Mouse (Mus musculus): ENCODE measurements around the gene Dnah7c. TPM values are rescaled to one million over a fixed set of nuclear protein-coding genes. Genes with fewer than 3 reads are reported as not detected.
"Not testable (repeated sequence)": the region's sequence is repeated elsewhere in the genome, so short reads cannot be mapped to it uniquely, and the experiment has no call there.

Dnah7c gene
- polyA plus RNA-seq, 1 experiment from 2014 or later, result 0.18 TPM

GRCm38 (mm10) chr1:46782227-46782626, 356.8 kb downstream of the Dnah7c start:
- 88% methylated on average over 4 of the region's 4 CpGs for WGBS

GRCm38 (mm10) chr1:46805074-46805473, 379.7 kb downstream of the Dnah7c start:
- Histone ChIP-seq H3K27ac (ENCODE audit: low read depth, low read length) (no peak overlapping the region), H3K36me3 (ENCODE audit: control insufficient read depth, insufficient read depth, low read length) (no peaks in the 10 kb centered on the region), H3K4me3 (ENCODE audit: low read depth, low read length) (no peak overlapping the region), H3K4me2 (no peak overlapping the region), H3K27me3 (ENCODE audit: control insufficient read depth, insufficient read depth, low read length) (no peaks in the 10 kb centered on the region), H3K9ac (ENCODE audit: low read length) (no peak overlapping the region), H3K4me1 (ENCODE audit: control insufficient read depth, insufficient read depth, low read length) (no peaks in the 10 kb centered on the region), H3K9me3 (ENCODE audit: control insufficient read depth, low read length) (no peaks in the 10 kb centered on the region)
- DNase-seq (ENCODE audit: low spot score, missing footprints) (no peak), ATAC-seq (ENCODE audit: low FRiP score) (peak; percentile 35; the same call in 1 of the 2 replicates)
- 76% methylated on average over 1 of the region's 1 CpGs for WGBS

More at GRCm38 (mm10) chr1:46782227-46782626, 356.8 kb downstream of the Dnah7c start:
- H3K4me2 ChIP-seq; H3K27ac ChIP-seq (ENCODE audit: low read depth, low read length); H3K9me3 ChIP-seq (ENCODE audit: control insufficient read depth, low read length); ATAC-seq (ENCODE audit: low FRiP score); DNase-seq (ENCODE audit: low spot score, missing footprints); H3K9ac ChIP-seq (ENCODE audit: low read length); H3K4me3 ChIP-seq (ENCODE audit: low read depth, low read length); H3K36me3 ChIP-seq (ENCODE audit: control insufficient read depth, insufficient read depth, low read length); H3K27me3 ChIP-seq (ENCODE audit: control insufficient read depth, insufficient read depth, low read length); H3K4me1 ChIP-seq (ENCODE audit: control insufficient read depth, insufficient read depth, low read length): not testable (repeated sequence)

- H3K4me2 ChIP-seq; H3K4me3 ChIP-seq (ENCODE audit: low read depth, low read length); H3K9ac ChIP-seq (ENCODE audit: low read length); H3K36me3 ChIP-seq (ENCODE audit: control insufficient read depth, insufficient read depth, low read length); H3K9me3 ChIP-seq (ENCODE audit: control insufficient read depth, low read length); H3K27ac ChIP-seq (ENCODE audit: low read depth, low read length); H3K27me3 ChIP-seq (ENCODE audit: control insufficient read depth, insufficient read depth, low read length); ATAC-seq (ENCODE audit: low FRiP score); H3K4me1 ChIP-seq (ENCODE audit: control insufficient read depth, insufficient read depth, low read length): not testable (repeated sequence)
- 90% methylated on average over 4 of the region's 4 CpGs for WGBS
- DNase-seq (ENCODE audit: low spot score, missing footprints), result peak; percentile 41
Observed at GRCm38 (mm10) chr1:46808630-46809029, 383.2 kb downstream of the Dnah7c start.

- DNase-seq (ENCODE audit: low spot score, missing footprints) (peak; percentile 21), ATAC-seq (ENCODE audit: low FRiP score) (no peak)
- Histone ChIP-seq H3K27ac (ENCODE audit: low read depth, low read length) (no peak overlapping the region), H3K9ac (ENCODE audit: low read length) (no peak overlapping the region), H3K36me3 (ENCODE audit: control insufficient read depth, insufficient read depth, low read length) (peaks cover 11% of the 10 kb centered on the region), H3K4me1 (ENCODE audit: control insufficient read depth, insufficient read depth, low read length) (no peaks in the 10 kb centered on the region), H3K9me3 (ENCODE audit: control insufficient read depth, low read length) (no peaks in the 10 kb centered on the region), H3K4me2 (no peak overlapping the region), H3K27me3 (ENCODE audit: control insufficient read depth, insufficient read depth, low read length) (no peaks in the 10 kb centered on the region), H3K4me3 (ENCODE audit: low read depth, low read length) (no peak overlapping the region)
- 96% methylated on average over 5 of the region's 5 CpGs for WGBS
Observed at GRCm38 (mm10) chr1:46817934-46818333, 392.5 kb downstream of the Dnah7c start.

GRCm38 (mm10) chr1:46822256-46822972, 397.0 kb downstream of the Dnah7c start:
- Histone ChIP-seq H3K4me3 (ENCODE audit: low read depth, low read length) (no peak overlapping the region), H3K27me3 (ENCODE audit: control insufficient read depth, insufficient read depth, low read length) (no peaks in the 10 kb centered on the region), H3K27ac (ENCODE audit: low read depth, low read length) (no peak overlapping the region), H3K4me2 (no peak overlapping the region), H3K4me1 (ENCODE audit: control insufficient read depth, insufficient read depth, low read length) (no peaks in the 10 kb centered on the region), H3K9me3 (ENCODE audit: control insufficient read depth, low read length) (no peaks in the 10 kb centered on the region), H3K36me3 (ENCODE audit: control insufficient read depth, insufficient read depth, low read length) (peaks cover 11% of the 10 kb centered on the region), H3K9ac (ENCODE audit: low read length) (no peak overlapping the region)
- no peak for DNase-seq (ENCODE audit: low spot score, missing footprints)
- no peak for ATAC-seq (ENCODE audit: low FRiP score)
- 88% methylated on average over 4 of the region's 4 CpGs for WGBS

- Histone ChIP-seq H3K4me2 (no peak overlapping the region), H3K4me3 (ENCODE audit: low read depth, low read length) (no peak overlapping the region), H3K27me3 (ENCODE audit: control insufficient read depth, insufficient read depth, low read length) (no peaks in the 10 kb centered on the region), H3K4me1 (ENCODE audit: control insufficient read depth, insufficient read depth, low read length) (no peaks in the 10 kb centered on the region), H3K27ac (ENCODE audit: low read depth, low read length) (no peak overlapping the region), H3K9me3 (ENCODE audit: control insufficient read depth, low read length) (no peaks in the 10 kb centered on the region), H3K9ac (ENCODE audit: low read length) (no peak overlapping the region), H3K36me3 (ENCODE audit: control insufficient read depth, insufficient read depth, low read length) (peaks cover 5% of the 10 kb centered on the region)
- WGBS, result 70% methylated on average over 2 of the region's 2 CpGs
- DNase-seq (ENCODE audit: low spot score, missing footprints) (no peak), ATAC-seq (ENCODE audit: low FRiP score) (no peak)
Observed at GRCm38 (mm10) chr1:46830066-46830843, 404.9 kb downstream of the Dnah7c start.

- Histone ChIP-seq H3K27me3 (ENCODE audit: control insufficient read depth, insufficient read depth, low read length) (no peaks in the 10 kb centered on the region), H3K36me3 (ENCODE audit: control insufficient read depth, insufficient read depth, low read length) (peaks cover 9% of the 10 kb centered on the region), H3K27ac (ENCODE audit: low read depth, low read length) (no peak overlapping the region), H3K9me3 (ENCODE audit: control insufficient read depth, low read length) (no peaks in the 10 kb centered on the region), H3K4me3 (ENCODE audit: low read depth, low read length) (no peak overlapping the region), H3K4me2 (no peak overlapping the region), H3K4me1 (ENCODE audit: control insufficient read depth, insufficient read depth, low read length) (no peaks in the 10 kb centered on the region), H3K9ac (ENCODE audit: low read length) (no peak overlapping the region)
- DNase-seq (ENCODE audit: low spot score, missing footprints), result no peak
- no peak for ATAC-seq (ENCODE audit: low FRiP score)
- 96% methylated on average over 5 of the region's 5 CpGs for WGBS
Observed at GRCm38 (mm10) chr1:46831927-46832326, 406.5 kb downstream of the Dnah7c start.

- WGBS, result 78% methylated on average over 4 of the region's 4 CpGs
- ATAC-seq (ENCODE audit: low FRiP score) (no peak), DNase-seq (ENCODE audit: low spot score, missing footprints) (peak; percentile 37)
- Histone ChIP-seq H3K4me1 (ENCODE audit: control insufficient read depth, insufficient read depth, low read length) (0 out of 2 replicates have a peak, but pooled peaks cover 3% of the 10 kb centered on the region), H3K4me3 (ENCODE audit: low read depth, low read length) (no peak overlapping the region), H3K9me3 (ENCODE audit: control insufficient read depth, low read length) (no peaks in the 10 kb centered on the region), H3K36me3 (ENCODE audit: control insufficient read depth, insufficient read depth, low read length) (no peaks in the 10 kb centered on the region), H3K27ac (ENCODE audit: low read depth, low read length) (no peak overlapping the region), H3K27me3 (ENCODE audit: control insufficient read depth, insufficient read depth, low read length) (no peaks in the 10 kb centered on the region), H3K4me2 (no peak overlapping the region), H3K9ac (ENCODE audit: low read length) (no peak overlapping the region)
Observed at GRCm38 (mm10) chr1:46843406-46843805, 418.0 kb downstream of the Dnah7c start.

- 0 out of 2 replicates have a peak, but pooled peaks cover 3% of the 10 kb centered on the region for H3K4me1 ChIP-seq (ENCODE audit: control insufficient read depth, insufficient read depth, low read length)
- H3K4me2 ChIP-seq, result no peak overlapping the region
- H3K9me3 ChIP-seq (ENCODE audit: control insufficient read depth, low read length), result no peaks in the 10 kb centered on the region
- 81% methylated on average over 2 of the region's 2 CpGs for WGBS
- H3K27me3 ChIP-seq (ENCODE audit: control insufficient read depth, insufficient read depth, low read length), result no peaks in the 10 kb centered on the region
- H3K27ac ChIP-seq (ENCODE audit: low read depth, low read length), result no peak overlapping the region
- no peak overlapping the region for H3K4me3 ChIP-seq (ENCODE audit: low read depth, low read length)
- H3K36me3 ChIP-seq (ENCODE audit: control insufficient read depth, insufficient read depth, low read length), result no peaks in the 10 kb centered on the region
- DNase-seq (ENCODE audit: low spot score, missing footprints) (no peak), ATAC-seq (ENCODE audit: low FRiP score) (no peak)
- no peak overlapping the region for H3K9ac ChIP-seq (ENCODE audit: low read length)
Observed at GRCm38 (mm10) chr1:46844281-46844680, 418.9 kb downstream of the Dnah7c start.
